Mouse (Mus musculus) CH12.LX (cell line): ENCODE measurements around the gene Vps29. TPM values are rescaled to one million over a fixed set of nuclear protein-coding genes. Genes with fewer than 3 reads are reported as not detected.
A peak's percentile ranks its signal among the peaks of the same experiment; 100 is the strongest.

Experiments
- DNase-seq: peaks from one replicate; pipeline ENCODE4 v3.0.0-alpha.2; 2013; ENCODE audit errors: extremely low read depth
- H3K27ac ChIP-seq: 2 replicates; pipeline ENCODE4 v1.5.1; 2012; ENCODE audit warnings: low read depth, mild to moderate bottlenecking, control low read depth, moderate library complexity; ENCODE audit not compliant: insufficient read depth
- H3K27me3 ChIP-seq: replicated peaks from 2 replicates; pipeline ENCODE3; 2012; ENCODE audit warnings: inconsistent platforms
- H3K36me3 ChIP-seq, 2 experiments: replicated peaks in 1 of 2; 2 replicates each; pipeline versions ENCODE3 to v1.6.1; 2012; ENCODE audit warnings: inconsistent platforms in 1 of 2, low read length in 1 of 2, mild to moderate bottlenecking in 1 of 2, mixed read lengths in 1 of 2, moderate library complexity in 1 of 2; ENCODE audit not compliant: control insufficient read depth in 1 of 2, insufficient read depth in 1 of 2
- H3K4me1 ChIP-seq, 2 experiments: 2 replicates each; pipeline ENCODE4 v1.6.1; 2012; ENCODE audit warnings: inconsistent platforms in 1 of 2, moderate library complexity in 1 of 2; ENCODE audit not compliant: insufficient read depth in 2 of 2, control insufficient read depth in 1 of 2
- H3K4me2 ChIP-seq: 2 replicates; pipeline ENCODE4 v1.6.1; 2012; ENCODE audit warnings: low read depth, mild to moderate bottlenecking, control low read depth; ENCODE audit not compliant: poor library complexity, insufficient read depth, severe bottlenecking
- H3K4me3 ChIP-seq, 3 experiments: fragments of 150-350 bp in 1 of 3; sonication (generic) in 1 of 3; replicated peaks in 1 of 3; 2 replicates each; pipeline versions ENCODE3 to v1.5.1; 2011 to 2012; ENCODE audit warnings: low read depth in 2 of 3, low read length in 2 of 3, mild to moderate bottlenecking in 2 of 3, moderate library complexity in 2 of 3, control low read depth in 1 of 3, improper control_type of control experiment in 1 of 3, inconsistent platforms in 1 of 3, mixed read lengths in 1 of 3; ENCODE audit not compliant: poor library complexity in 1 of 3
- H3K79me2 ChIP-seq: replicated peaks from 2 replicates; pipeline ENCODE4 v1.6.1; 2012; ENCODE audit warnings: mild to moderate bottlenecking, moderate library complexity; ENCODE audit not compliant: control insufficient read depth, poor library complexity, insufficient read depth, severe bottlenecking; ENCODE audit errors: extremely low read depth
- H3K9ac ChIP-seq: 2 replicates; pipeline ENCODE4 v1.6.1; 2012; ENCODE audit warnings: low read depth, mild to moderate bottlenecking, control low read depth, moderate library complexity; ENCODE audit not compliant: insufficient read depth
- H3K9me3 ChIP-seq: replicated peaks from 2 replicates; pipeline ENCODE3; 2012; ENCODE audit warnings: low read length, inconsistent platforms, mixed read lengths
- CHD1 ChIP-seq: IDR thresholded peaks from 2 replicates; pipeline ENCODE4 v1.6.1; 2012; ENCODE audit warnings: low read depth, low read length, improper control_type of control experiment, inconsistent platforms
- CHD2 ChIP-seq: IDR thresholded peaks from 2 replicates; pipeline ENCODE4 v1.6.1; 2011; ENCODE audit warnings: low read length, improper control_type of control experiment
- CTCF ChIP-seq, 2 experiments: IDR thresholded peaks in 1 of 2; conservative IDR thresholded peaks in 1 of 2; 2 replicates each; pipeline ENCODE4 v1.5.1; 2011 to 2012; ENCODE audit warnings: low read depth in 2 of 2, low read length in 2 of 2, improper control_type of control experiment in 1 of 2, inconsistent platforms in 1 of 2, mild to moderate bottlenecking in 1 of 2, moderate library complexity in 1 of 2
- E2F4 ChIP-seq: IDR thresholded peaks from 2 replicates; pipeline ENCODE4 v1.6.1; 2011; ENCODE audit warnings: low read depth, low read length, improper control_type of control experiment; ENCODE audit not compliant: insufficient replicate concordance
- ELF1 ChIP-seq: IDR thresholded peaks from 2 replicates; pipeline ENCODE4 v1.6.1; 2014; ENCODE audit warnings: low read depth, mild to moderate bottlenecking, inconsistent platforms, low read length, improper control_type of control experiment
- EP300 ChIP-seq: IDR thresholded peaks from 2 replicates; pipeline ENCODE4 v1.6.1; 2011; ENCODE audit warnings: low read length, improper control_type of control experiment
- ETS1 ChIP-seq: conservative IDR thresholded peaks from 2 replicates; pipeline ENCODE4 v1.6.1; 2012; ENCODE audit warnings: low read depth, mild to moderate bottlenecking, inconsistent platforms, low read length, improper control_type of control experiment, moderate library complexity
- GABPA ChIP-seq: IDR thresholded peaks from 2 replicates; pipeline ENCODE4 v1.6.1; 2012; ENCODE audit warnings: low read depth, low read length, improper control_type of control experiment, inconsistent platforms; ENCODE audit not compliant: insufficient replicate concordance
- HCFC1 ChIP-seq: IDR thresholded peaks from 2 replicates; pipeline ENCODE4 v1.6.1; 2012; ENCODE audit warnings: low read depth, mild to moderate bottlenecking, inconsistent platforms, low read length, improper control_type of control experiment
- IRF4 ChIP-seq: IDR thresholded peaks from 2 replicates; pipeline ENCODE4 v1.6.1; 2014; ENCODE audit warnings: low read depth, mild to moderate bottlenecking, inconsistent platforms, low read length, improper control_type of control experiment
- JUN ChIP-seq: IDR thresholded peaks from 2 replicates; pipeline ENCODE4 v1.6.1; 2011; ENCODE audit warnings: low read depth, mild to moderate bottlenecking, low read length, improper control_type of control experiment, moderate library complexity; ENCODE audit not compliant: insufficient read depth
- JUND ChIP-seq: conservative IDR thresholded peaks from 2 replicates; pipeline ENCODE4 v1.6.1; 2011; ENCODE audit warnings: low read depth, low read length, improper control_type of control experiment
- KAT2A ChIP-seq: IDR thresholded peaks from 2 replicates; pipeline ENCODE4 v1.6.1; 2012; ENCODE audit warnings: low read length, improper control_type of control experiment, inconsistent platforms; ENCODE audit not compliant: insufficient replicate concordance
- MAFK ChIP-seq: IDR thresholded peaks from 2 replicates; pipeline ENCODE4 v1.6.1; 2011; ENCODE audit warnings: low read length, improper control_type of control experiment; ENCODE audit not compliant: insufficient replicate concordance
- MXI1 ChIP-seq: IDR thresholded peaks from 2 replicates; pipeline ENCODE4 v1.6.1; 2011; ENCODE audit warnings: mild to moderate bottlenecking, low read depth, low read length, improper control_type of control experiment
- MYC ChIP-seq: IDR thresholded peaks from 2 replicates; pipeline ENCODE4 v1.6.1; 2011; ENCODE audit warnings: low read depth, mild to moderate bottlenecking, improper control_type of control experiment, low read length
- NELFE ChIP-seq: IDR thresholded peaks from 2 replicates; pipeline ENCODE4 v1.6.1; 2011; ENCODE audit warnings: low read depth, low read length, improper control_type of control experiment
- NRF1 ChIP-seq: IDR thresholded peaks from 2 replicates; pipeline ENCODE4 v1.6.1; 2014; ENCODE audit warnings: low read depth, mild to moderate bottlenecking, inconsistent platforms, low read length, improper control_type of control experiment, moderate library complexity
- POLR2A ChIP-seq: IDR thresholded peaks from 2 replicates; pipeline ENCODE4 v1.6.1; 2011; ENCODE audit warnings: low read depth, mild to moderate bottlenecking, improper control_type of control experiment, low read length
- RAD21 ChIP-seq: IDR thresholded peaks from 2 replicates; pipeline ENCODE4 v1.6.1; 2011; ENCODE audit warnings: low read depth, mild to moderate bottlenecking, low read length, improper control_type of control experiment, moderate library complexity
- RCOR1 ChIP-seq: conservative IDR thresholded peaks from 2 replicates; pipeline ENCODE4 v1.6.1; 2012; ENCODE audit warnings: low read depth, mild to moderate bottlenecking, inconsistent platforms, low read length, improper control_type of control experiment
- SIN3A ChIP-seq: IDR thresholded peaks from 2 replicates; pipeline ENCODE4 v1.6.1; 2012; ENCODE audit warnings: low read length, improper control_type of control experiment, inconsistent platforms
- SMC3 ChIP-seq: IDR thresholded peaks from 2 replicates; pipeline ENCODE4 v1.6.1; 2011; ENCODE audit warnings: low read depth, low read length, improper control_type of control experiment
- UBTF ChIP-seq: IDR thresholded peaks from 2 replicates; pipeline ENCODE4 v1.6.1; 2012; ENCODE audit warnings: low read depth, mild to moderate bottlenecking, inconsistent platforms, low read length, improper control_type of control experiment, moderate library complexity
- USF1 ChIP-seq: IDR thresholded peaks from 2 replicates; pipeline ENCODE4 v1.6.1; 2014; ENCODE audit warnings: low read depth, mild to moderate bottlenecking, inconsistent platforms, low read length, improper control_type of control experiment
- USF2 ChIP-seq: conservative IDR thresholded peaks from 2 replicates; pipeline ENCODE4 v1.6.1; 2011; ENCODE audit warnings: low read depth, low read length, improper control_type of control experiment
- ZC3H11A ChIP-seq: IDR thresholded peaks from 2 replicates; pipeline ENCODE4 v1.6.1; 2012; ENCODE audit warnings: low read depth, mild to moderate bottlenecking, inconsistent platforms, low read length, improper control_type of control experiment
- ZKSCAN1 ChIP-seq: IDR thresholded peaks from 2 replicates; pipeline ENCODE4 v1.6.1; 2012; ENCODE audit warnings: low read depth, inconsistent platforms, low read length, improper control_type of control experiment, borderline replicate concordance
- ZNF384 ChIP-seq: IDR thresholded peaks from 2 replicates; pipeline ENCODE4 v1.6.1; 2012; ENCODE audit warnings: low read depth, low read length, improper control_type of control experiment, inconsistent platforms
- dilution Hi-C: fragments of 300-500 bp; cut with MboI; formaldehyde crosslinking; loops from 2 replicates; pipeline ENCODE4 v1.14.3; 2020; ENCODE audit warnings: low sequenced_read_pairs; ENCODE audit not compliant: extremely low pct_unique_long_range_greater_than_20kb, extremely low pct_ligation_motif_present
- in situ Hi-C: fragments of 300-500 bp; cut with MboI; formaldehyde crosslinking; loops from 3 replicates; pipeline ENCODE4 v1.14.3; 2019; ENCODE audit warnings: low sequenced_read_pairs, low pct_ligation_motif_present, low pct_unique_long_range_greater_than_20kb, mixed read lengths
- polyA plus RNA-seq: library from polyadenylated mRNA; unstranded; fragments of >175 nt; gene quantifications from 2 replicates; pipeline ENCODE4 v1.2.1, GENCODE M21; 2012; ENCODE audit warnings: low read depth; ENCODE audit not compliant: insufficient read length
- total RNA-seq, 2 experiments: library from RNA; depleted of rRNA; stranded (reverse); fragments of 300-350 nt in 1 of 2; fragments of >200 nt in 1 of 2; gene quantifications; 2 replicates each; pipeline ENCODE4 v1.2.3; 2012 to 2014

Gene Vps29
- total and polyA plus RNA-seq, 3 experiments = 82.2 to 145 (median 94.4) TPM

DNA sequence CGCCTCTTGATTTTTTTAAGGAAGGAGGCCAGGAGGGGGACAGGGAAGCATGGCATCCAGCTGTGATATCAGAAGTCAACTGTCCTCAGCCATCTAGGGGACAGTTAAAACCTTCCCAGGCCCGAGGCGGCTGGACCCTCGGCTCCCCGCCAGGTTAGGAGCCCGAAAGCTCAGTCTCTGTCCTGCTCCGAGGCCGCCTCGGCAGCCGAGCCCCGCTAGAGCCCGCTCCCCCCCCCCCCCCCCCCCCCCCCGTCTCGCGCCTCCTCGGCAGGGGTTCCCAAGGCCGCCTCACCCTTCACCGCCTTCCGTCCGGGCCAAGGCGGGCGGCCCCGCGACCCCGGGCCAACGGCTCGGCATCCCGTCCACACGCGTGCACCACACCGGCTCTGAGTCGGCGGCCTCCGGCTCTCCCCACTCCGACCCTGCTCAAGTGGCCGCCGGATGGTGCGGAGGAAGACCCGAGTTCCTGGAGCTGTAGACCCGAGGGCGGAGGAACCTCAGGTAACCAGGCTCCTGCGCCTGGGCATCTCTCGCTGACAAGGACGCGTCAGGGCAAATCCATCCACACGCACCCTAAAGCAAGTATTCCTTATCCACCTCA, 17.5 kb downstream of the Vps29 start, which contains the start of gene Gpn3:
Gene Gpn3, plus strand, starts transcription at position 286 of the 601 bp plus-strand sequence.
- Histone ChIP-seq H3K27ac (peak within 1 kb of the TSS; percentile 84), H3K9ac (peak within 1 kb of the TSS; percentile 79), H3K4me2 (peak within 1 kb of the TSS; percentile 98), H3K36me3 (peaks cover 28 to 55% of the 10 kb centered on the region in 2 experiments), H3K27me3 (no peaks in the 10 kb centered on the region), H3K4me1 (peaks cover 4 to 15% of the 10 kb centered on the region in 2 experiments; a peak in 3 of 4 replicates), H3K9me3 (no peaks in the 10 kb centered on the region), H3K4me3 (peak within 1 kb of the TSS; percentile 63 to 91 (median 80)), H3K79me2 (peaks cover 18% of the 10 kb centered on the region)
- no peak for TF ChIP-seq POLR2A
- TF ChIP-seq KAT2A = 0 out of 2 replicates have a peak, but pooled peaks have one; percentile 55
- TF ChIP-seq SMC3 = no peak
- 0 out of 2 replicates have a peak, but pooled peaks have one; percentile 44 for TF ChIP-seq UBTF
- dilution Hi-C loops = no loop called here
- no peak for DNase-seq
- in situ Hi-C loops = no loop called here

DNA sequence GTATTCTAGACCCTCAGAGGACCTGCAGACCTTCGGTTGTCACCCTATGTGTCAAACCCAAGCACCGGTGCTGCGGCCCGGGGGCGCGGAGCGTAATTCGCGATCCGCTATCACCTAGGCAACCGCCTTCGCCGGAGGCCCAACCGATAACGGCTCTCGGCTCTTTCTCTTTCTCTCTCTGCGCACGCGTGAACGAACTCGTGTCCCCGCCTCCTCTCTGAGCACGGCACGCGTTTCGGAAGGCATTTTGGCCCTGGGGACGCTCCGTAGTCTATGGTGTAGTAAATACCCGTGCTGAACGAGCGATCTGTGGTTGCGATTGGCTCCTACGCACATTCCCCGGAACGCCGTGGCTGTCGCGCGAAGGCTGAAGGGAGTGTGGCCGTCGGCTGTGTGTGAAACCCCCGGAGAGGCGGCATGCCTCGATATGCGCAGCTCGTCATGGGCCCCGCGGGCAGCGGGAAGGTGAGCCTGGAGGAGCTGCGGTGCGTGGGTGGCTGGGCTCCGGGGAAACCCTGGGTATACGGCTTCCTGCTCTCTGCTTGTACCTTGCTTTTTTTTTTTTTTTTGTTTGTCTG, 18.1 kb downstream of the Vps29 start, which contains the start of gene Fam216a:
Gene Fam216a, minus strand, starts transcription at position 173 of the 578 bp plus-strand sequence.
- dilution Hi-C loops (no loop called here), in situ Hi-C loops (no loop called here)
- peak within 1 kb of the TSS; percentile 84 for H3K27ac ChIP-seq
- H3K36me3 ChIP-seq = peaks cover 23 to 55% of the 10 kb centered on the region in 2 experiments
- H3K9ac ChIP-seq = peak within 1 kb of the TSS; percentile 79
- H3K4me2 ChIP-seq = peak within 1 kb of the TSS; percentile 98
- H3K27me3 ChIP-seq = no peaks in the 10 kb centered on the region
- no peaks in the 10 kb centered on the region for H3K9me3 ChIP-seq
- H3K4me3 ChIP-seq = peak within 1 kb of the TSS; percentile 63 to 91 (median 80)
- peak; percentile 99 for DNase-seq
- H3K4me1 ChIP-seq = peaks cover 4 to 15% of the 10 kb centered on the region in 2 experiments; a peak in 3 of 4 replicates
- H3K79me2 ChIP-seq = peaks cover 18% of the 10 kb centered on the region
- no peak for TF ChIP-seq EP300
- peak; percentile 66; the same call in 1 of the 2 replicates for TF ChIP-seq CHD2
- TF ChIP-seq ZKSCAN1 = no peak
- peak; percentile 85 for TF ChIP-seq POLR2A
- no peak; the same call in 1 of the 2 replicates for TF ChIP-seq CHD1
- TF ChIP-seq HCFC1 = peak; percentile 89
- no peak for TF ChIP-seq JUN
- peak; percentile 71; the same call in 1 of the 2 replicates for TF ChIP-seq E2F4
- 0 out of 2 replicates have a peak, but pooled peaks have one; percentile 52 for TF ChIP-seq KAT2A
- TF ChIP-seq NRF1 = peak; percentile 92
- TF ChIP-seq ZNF384 = peak; percentile 82
- no peak for TF ChIP-seq RAD21
- TF ChIP-seq MXI1 = peak; percentile 93
- TF ChIP-seq RCOR1 = no peak
- TF ChIP-seq NELFE = peak; percentile 86; the same call in 1 of the 2 replicates
- peak; percentile 85 for TF ChIP-seq ELF1
- TF ChIP-seq MAFK = no peak
- no peak for TF ChIP-seq USF2
- TF ChIP-seq SMC3 = no peak
- TF ChIP-seq SIN3A = peak; percentile 94
- TF ChIP-seq GABPA = no peak; the same call in 1 of the 2 replicates
- no peak for TF ChIP-seq USF1
- peak; percentile 66 for TF ChIP-seq ETS1
- TF ChIP-seq CTCF (conservative IDR thresholded peaks at IDR 0.05 in 1 of 2, IDR thresholded peaks at IDR 0.05 in 1 of 2; ENCODE audit: low read depth in 2 of 2, low read length in 2 of 2) = no peak
- TF ChIP-seq JUND = no peak
- TF ChIP-seq UBTF = no peak
- peak; percentile 94 for TF ChIP-seq MYC
- no peak for TF ChIP-seq ZC3H11A
- TF ChIP-seq IRF4 = peak; percentile 73
